Mouse (Mus musculus) intestine, postnatal 0 days (tissue): Measurements from ENCODE around the gene Mical1. TPM values are rescaled to one million over a fixed set of nuclear protein-coding genes. Genes with fewer than 3 reads are reported as not detected.
A peak's percentile ranks its signal among the peaks of the same experiment; 100 is the strongest.

Experiments used
- ATAC-seq: fragments of 200-750 bp; cut with Nextera tagmentation; 2 replicates; pipeline ENCODE4 v1.8.0; 2017; ENCODE audit warnings: mild to moderate bottlenecking, moderate TSS enrichment, moderate library complexity
- H3K27ac ChIP-seq: fragments of 300-500 bp; sonication (generic); 2 replicates; pipeline ENCODE4 v1.5.1; 2014; ENCODE audit warnings: mild to moderate bottlenecking, low read depth, low read length, moderate library complexity
- H3K27me3 ChIP-seq: fragments of 300-500 bp; sonication (generic); replicated peaks from 2 replicates; pipeline ENCODE4 v1.6.1; 2014; ENCODE audit warnings: low read length, mixed read lengths; ENCODE audit not compliant: control insufficient read depth, insufficient read depth
- H3K36me3 ChIP-seq: fragments of 300-500 bp; sonication (generic); 2 replicates; pipeline ENCODE4 v1.6.1; 2014; ENCODE audit warnings: mild to moderate bottlenecking, moderate library complexity; ENCODE audit not compliant: control insufficient read depth, insufficient read depth
- H3K4me1 ChIP-seq: fragments of 300-500 bp; sonication (generic); replicated peaks from 2 replicates; pipeline ENCODE4 v1.6.1; 2014; ENCODE audit warnings: antibody characterized with exemption, low read length, mixed read lengths; ENCODE audit not compliant: control insufficient read depth, insufficient read depth
- H3K4me2 ChIP-seq: fragments of 300-500 bp; sonication (generic); replicated peaks from 2 replicates; pipeline ENCODE4 v1.6.1; 2014; ENCODE audit warnings: low read depth, mild to moderate bottlenecking, moderate library complexity
- H3K4me3 ChIP-seq: fragments of 300-500 bp; sonication (generic); 2 replicates; pipeline ENCODE4 v1.5.1; 2014; ENCODE audit warnings: low read depth, low read length
- H3K9ac ChIP-seq: fragments of 300-500 bp; sonication (generic); 2 replicates; pipeline ENCODE4 v1.6.1; 2014; ENCODE audit warnings: mild to moderate bottlenecking, low read depth, low read length
- H3K9me3 ChIP-seq: fragments of 300-500 bp; sonication (generic); 2 replicates; pipeline ENCODE4 v1.6.1; 2016; ENCODE audit warnings: mixed run types; ENCODE audit not compliant: control insufficient read depth
- CTCF ChIP-seq: sonication (generic); IDR thresholded peaks from 2 replicates; pipeline ENCODE4 v1.5.1; 2016; ENCODE audit warnings: low read depth, mild to moderate bottlenecking, control low read depth, antibody characterized with exemption, moderate library complexity
- WGBS: fragments of 180-500 bp; shearing (Covaris S2); extraction: QIAGEN DNeasy Blood & Tissue Kit; methylation state at CpG from one replicate; pipeline ENCODE4 v1.1.7; 2014; 5-methylcytosine and 5-hydroxymethylcytosine counted together
- polyA plus RNA-seq: library from polyadenylated mRNA; unstranded; fragments of >200 nt; fragmentation: Nextera tagmentation; extraction: Ambion mirVana; gene quantifications from 2 replicates; pipeline ENCODE4 v1.2.1, GENCODE M21; 2015

The Mical1 gene
- polyA plus RNA-seq, 1 experiment from 2014 or later: 32.2 TPM

- Histone ChIP-seq H3K4me3 (no peak overlapping the region), H3K27ac (no peak overlapping the region), H3K36me3 (no peaks in the 10 kb centered on the region), H3K27me3 (no peaks in the 10 kb centered on the region), H3K4me2 (no peak overlapping the region), H3K9me3 (no peaks in the 10 kb centered on the region), H3K4me1 (no peaks in the 10 kb centered on the region), H3K9ac (no peak overlapping the region)
- no peak for ATAC-seq
- TF ChIP-seq CTCF: peak; percentile 84
- WGBS: 36% methylated on average over 2 of the region's 2 CpGs
Measured at GRCm38 (mm10) chr10:41509160-41509559, 33.0 kb downstream of the Mical1 start.

GRCm38 (mm10) chr10:41514301-41514700, 38.2 kb downstream of the Mical1 start:
- 67% methylated on average over 4 of the region's 4 CpGs for WGBS
- Histone ChIP-seq H3K27ac (no peak overlapping the region), H3K36me3 (no peaks in the 10 kb centered on the region), H3K27me3 (no peaks in the 10 kb centered on the region), H3K4me1 (no peaks in the 10 kb centered on the region), H3K4me2 (no peak overlapping the region), H3K9me3 (no peaks in the 10 kb centered on the region), H3K4me3 (no peak overlapping the region), H3K9ac (no peak overlapping the region)
- ATAC-seq: no peak
- no peak for TF ChIP-seq CTCF

- Histone ChIP-seq H3K27me3 (no peaks in the 10 kb centered on the region), H3K27ac (no peak overlapping the region), H3K4me3 (no peak overlapping the region), H3K4me2 (no peak overlapping the region), H3K9ac (no peak overlapping the region), H3K36me3 (no peaks in the 10 kb centered on the region), H3K4me1 (no peaks in the 10 kb centered on the region), H3K9me3 (no peaks in the 10 kb centered on the region)
- no peak for TF ChIP-seq CTCF
- ATAC-seq: no peak
Measured at GRCm38 (mm10) chr10:41514921-41515320, 38.8 kb downstream of the Mical1 start.

GRCm38 (mm10) chr10:41518508-41518980, 42.4 kb downstream of the Mical1 start:
- 0% methylated on average over 23 of the region's 23 CpGs for WGBS
- peak overlapping the region; percentile 99 for H3K9ac ChIP-seq
- H3K27ac ChIP-seq: peak overlapping the region; percentile 98
- ATAC-seq: peak; percentile 79
- no peaks in the 10 kb centered on the region for H3K27me3 ChIP-seq
- peak overlapping the region; percentile 75 for H3K4me2 ChIP-seq
- peak overlapping the region; percentile 97 for H3K4me3 ChIP-seq
- peaks cover 8% of the 10 kb centered on the region for H3K4me1 ChIP-seq
- TF ChIP-seq CTCF: peak; percentile 82
- no peaks in the 10 kb centered on the region for H3K36me3 ChIP-seq
- no peaks in the 10 kb centered on the region for H3K9me3 ChIP-seq

- Histone ChIP-seq H3K27ac (peak within 1 kb of the TSS; percentile 98), H3K4me3 (peak within 1 kb of the TSS; percentile 97), H3K4me1 (peaks cover 8% of the 10 kb centered on the region), H3K4me2 (peak within 1 kb of the TSS; percentile 75), H3K36me3 (no peaks in the 10 kb centered on the region), H3K9ac (peak within 1 kb of the TSS; percentile 99), H3K9me3 (no peaks in the 10 kb centered on the region), H3K27me3 (no peaks in the 10 kb centered on the region)
- TF ChIP-seq CTCF: no peak; the same call in 1 of the 2 replicates
- peak; percentile 93 for ATAC-seq
- WGBS: under 1% methylated on average over 63 of the region's 69 CpGs
Measured at GRCm38 (mm10) chr10:41518981-41519618, 43.0 kb downstream of the Mical1 start, which contains the start of gene Cd164. TSS of gene Cd164 (plus strand) at chr10:41519414.

- H3K9ac ChIP-seq: peak overlapping the region; percentile 99
- no peaks in the 10 kb centered on the region for H3K27me3 ChIP-seq
- H3K4me3 ChIP-seq: peak overlapping the region; percentile 97
- peaks cover 8% of the 10 kb centered on the region for H3K4me1 ChIP-seq
- peak; percentile 35 for ATAC-seq
- 0 out of 2 replicates have a peak, but pooled peaks cover 4% of the 10 kb centered on the region for H3K36me3 ChIP-seq
- no peak for TF ChIP-seq CTCF
- no peaks in the 10 kb centered on the region for H3K9me3 ChIP-seq
- H3K27ac ChIP-seq: peak overlapping the region; percentile 98
- under 1% methylated on average over 65 of the region's 65 CpGs for WGBS
- H3K4me2 ChIP-seq: peak overlapping the region; percentile 75
Measured at GRCm38 (mm10) chr10:41519640-41520409, 43.7 kb downstream of the Mical1 start.
